Mouse (Mus musculus) lung, adult 2 months (tissue): ENCODE measurements around the gene Shank3.

Experiments
- CTCF ChIP-seq: fragments of 200-500 bp; IDR thresholded peaks from 2 replicates; pipeline ENCODE4 v1.5.1; 2011; ENCODE audit warnings: mild to moderate bottlenecking, low read length, control low read depth; ENCODE audit not compliant: insufficient read depth
- POLR2A ChIP-seq: fragments of 200-500 bp; IDR thresholded peaks from 2 replicates; pipeline ENCODE4 v1.6.1; 2011; ENCODE audit warnings: low read depth, mild to moderate bottlenecking, control low read depth, low read length, borderline replicate concordance; ENCODE audit errors: extremely low read depth

- TF ChIP-seq CTCF (no peak), POLR2A (no peak)
Observed at GRCm38 (mm10) chr15:89453865-89454478, 45.5 kb upstream of the Shank3 start, which contains the start of gene Mapk8ip2.
